Mouse (Mus musculus) intestine, embryonic 16.5 days (tissue): Measurements from ENCODE around the gene Pip5k1a. TPM values are rescaled to one million over a fixed set of nuclear protein-coding genes. Genes with fewer than 3 reads are reported as not detected.

Experiments used
- microRNA-seq: library from miRNA; unstranded; fragments of <30 nt; microRNA quantifications from one replicate; pipeline ENCODE4, GENCODE M21; 2016
- polyA plus RNA-seq: library from polyadenylated mRNA; unstranded; fragments of >200 nt; fragmentation: Nextera tagmentation; extraction: Ambion mirVana; gene quantifications from 2 replicates; pipeline ENCODE4 v1.2.1, GENCODE M21; 2015

Gene Pip5k1a
- polyA plus RNA-seq, 1 experiment from 2014 or later = 14.5 TPM

Small RNA genes within 50 kb of the gene (microRNA-seq; reads per million reads assigned to microRNA genes)
- not detected for gene Mir8099-1

Other genes with a start within 250 kb of the Pip5k1a start
- 299 and 315 TPM in 2 replicates for gene Psmb4, start 220.0 kb downstream of the Pip5k1a start, polyA plus RNA-seq
- 157 and 167 TPM in 2 replicates for gene Selenbp1, start 173.9 kb downstream of the Pip5k1a start, polyA plus RNA-seq
- 4.3 and 5.1 TPM in 2 replicates for gene Rfx5, start 152.9 kb downstream of the Pip5k1a start, polyA plus RNA-seq
- gene Pi4kb, start 132.2 kb downstream of the Pip5k1a start, polyA plus RNA-seq = 21.7 and 22.9 TPM in 2 replicates
- gene Zfp687, start 91.5 kb downstream of the Pip5k1a start, polyA plus RNA-seq = 16.9 and 17.6 TPM in 2 replicates
- gene Psmd4, start 64.3 kb downstream of the Pip5k1a start, polyA plus RNA-seq = 196 and 226 TPM in 2 replicates
- 110 and 120 TPM in 2 replicates for gene Vps72, start 4.1 kb upstream of the Pip5k1a start, polyA plus RNA-seq
- gene Tmod4, start 17.5 kb upstream of the Pip5k1a start, polyA plus RNA-seq = 1.1 and 1.2 TPM in 2 replicates
- 56.9 and 62.2 TPM in 2 replicates for gene Scnm1, start 27.1 kb upstream of the Pip5k1a start, polyA plus RNA-seq
- 9.8 and 11.0 TPM in 2 replicates for gene Lysmd1, start 27.2 kb upstream of the Pip5k1a start, polyA plus RNA-seq
- gene Tnfaip8l2, start 35.4 kb upstream of the Pip5k1a start, polyA plus RNA-seq = 4.9 and 5.3 TPM in 2 replicates
- 1.1 and 2.3 TPM in 2 replicates for gene Sema6c, start 53.5 kb upstream of the Pip5k1a start, polyA plus RNA-seq
- 5.7 and 6.0 TPM in 2 replicates for gene Gabpb2, start 111.0 kb upstream of the Pip5k1a start, polyA plus RNA-seq
- gene Cdc42se1, start 121.8 kb upstream of the Pip5k1a start, polyA plus RNA-seq = 67.8 and 73.8 TPM in 2 replicates
- gene Mllt11, start 125.2 kb upstream of the Pip5k1a start, polyA plus RNA-seq = 15.0 and 15.5 TPM in 2 replicates
- 0.17 and 0.29 TPM in 2 replicates for gene Gm128, start 134.7 kb upstream of the Pip5k1a start, polyA plus RNA-seq
- gene Bnipl, start 144.3 kb upstream of the Pip5k1a start, polyA plus RNA-seq = 0.51 and 0.72 TPM in 2 replicates
- gene Mindy1, start 174.4 kb upstream of the Pip5k1a start, polyA plus RNA-seq = 39.8 and 41.4 TPM in 2 replicates
- 15.0 and 16.1 TPM in 2 replicates for gene Prune1, start 175.1 kb upstream of the Pip5k1a start, polyA plus RNA-seq
- gene Anxa9, start 200.2 kb upstream of the Pip5k1a start, polyA plus RNA-seq = 1.9 and 2.0 TPM in 2 replicates
- gene Cers2, start 207.9 kb upstream of the Pip5k1a start, polyA plus RNA-seq = 165 and 168 TPM in 2 replicates